Mouse (Mus musculus) myocyte (in vitro differentiated cells): ENCODE results near the gene Radil. TPM values are rescaled to one million over a fixed set of nuclear protein-coding genes. Genes with fewer than 3 reads are reported as not detected.

Source experiments
- H3K27me3 ChIP-seq: one replicate; pipeline ENCODE4 v1.6.1; 2011; ENCODE audit not compliant: control insufficient read depth, insufficient read depth, insufficient read length
- H3K36me3 ChIP-seq: one replicate; pipeline ENCODE4 v1.6.1; 2011; ENCODE audit not compliant: control insufficient read depth, insufficient read depth
- H3K4me2 ChIP-seq: one replicate; pipeline ENCODE4 v1.6.1; 2011; ENCODE audit warnings: low read depth, control low read depth
- H3K4me3 ChIP-seq: one replicate; pipeline ENCODE4 v1.5.1; 2011; ENCODE audit warnings: mild to moderate bottlenecking, control low read depth, moderate library complexity
- H3K79me2 ChIP-seq: one replicate; pipeline ENCODE4 v1.6.1; 2011; ENCODE audit not compliant: control insufficient read depth, insufficient read depth
- H3ac ChIP-seq: one replicate; pipeline ENCODE4 v1.6.1; 2011; ENCODE audit not compliant: control insufficient read depth, insufficient read length
- CEBPB ChIP-seq: IDR thresholded peaks from 2 replicates; pipeline ENCODE4 v1.6.1; 2011; ENCODE audit warnings: mild to moderate bottlenecking, moderate library complexity; ENCODE audit not compliant: poor library complexity, insufficient read depth, severe bottlenecking
- E2F4 ChIP-seq: IDR thresholded peaks from one replicate; pipeline ENCODE4 v1.6.1; 2011; ENCODE audit warnings: mild to moderate bottlenecking, control low read depth, moderate library complexity; ENCODE audit not compliant: insufficient read depth
- MAX ChIP-seq: IDR thresholded peaks from one replicate; pipeline ENCODE4 v1.6.1; 2011; ENCODE audit warnings: low read depth, mild to moderate bottlenecking, control low read depth
- MYOD1 ChIP-seq, 3 experiments: IDR thresholded peaks; one replicate each; pipeline ENCODE4 v1.6.1; 2011; ENCODE audit warnings: control low read depth in 2 of 3, low read depth in 2 of 3, mild to moderate bottlenecking in 2 of 3, moderate library complexity in 1 of 3; ENCODE audit not compliant: insufficient read length in 2 of 3, control insufficient read depth in 1 of 3
- MYOG ChIP-seq, 3 experiments: IDR thresholded peaks; one replicate each; pipeline ENCODE4 v1.6.1; 2011; ENCODE audit warnings: control low read depth in 2 of 3, low read depth in 2 of 3, mild to moderate bottlenecking in 2 of 3; ENCODE audit not compliant: insufficient read length in 2 of 3, control insufficient read depth in 1 of 3, insufficient read depth in 1 of 3
- POLR2A ChIP-seq: IDR thresholded peaks from one replicate; pipeline ENCODE4 v1.6.1; 2011; ENCODE audit warnings: low read depth, mild to moderate bottlenecking, control low read depth, moderate library complexity; ENCODE audit not compliant: insufficient read length
- POLR2AphosphoS2 ChIP-seq: IDR thresholded peaks from one replicate; pipeline ENCODE4 v1.6.1; 2011; ENCODE audit warnings: low read depth, control low read depth; ENCODE audit not compliant: insufficient read length
- REST ChIP-seq: IDR thresholded peaks from one replicate; pipeline ENCODE4 v1.6.1; 2011; ENCODE audit warnings: mild to moderate bottlenecking, control low read depth, moderate library complexity; ENCODE audit not compliant: insufficient read depth, insufficient read length
- SRF ChIP-seq: IDR thresholded peaks from one replicate; pipeline ENCODE4 v1.6.1; 2011; ENCODE audit warnings: low read depth; ENCODE audit not compliant: control insufficient read depth, insufficient read length
- TCF12 ChIP-seq: IDR thresholded peaks from one replicate; pipeline ENCODE4 v1.6.1; 2011; ENCODE audit warnings: mild to moderate bottlenecking, control low read depth; ENCODE audit not compliant: poor library complexity, insufficient read depth, severe bottlenecking
- TCF3 ChIP-seq: IDR thresholded peaks from one replicate; pipeline ENCODE4 v1.6.1; 2011; ENCODE audit warnings: low read depth, control low read depth; ENCODE audit not compliant: insufficient read length
- USF1 ChIP-seq: IDR thresholded peaks from one replicate; pipeline ENCODE4 v1.6.1; 2011; ENCODE audit warnings: low read depth, mild to moderate bottlenecking, control low read depth, moderate library complexity
- polyA plus RNA-seq: library from polyadenylated mRNA; unstranded; fragments of >200 nt; fragmentation: generic; extraction: Trizol; gene quantifications from one replicate; pipeline ENCODE4 v1.2.1, GENCODE M21; 2012; ENCODE audit warnings: missing spikeins

Radil gene
- 1.6 TPM for polyA plus RNA-seq

- Histone ChIP-seq H3K27me3 (no peaks in the 10 kb centered on the region), H3K36me3 (no peaks in the 10 kb centered on the region), H3K4me3 (peak within 1 kb of the TSS; percentile 27), H3K4me2 (peak within 1 kb of the TSS; percentile 96), H3ac (peak within 1 kb of the TSS; percentile 16), H3K79me2 (no peaks in the 10 kb centered on the region)
- TF ChIP-seq CEBPB (no peak), MYOG (IDR thresholded peaks at IDR 0.05; ENCODE audit: control insufficient read depth in 1 of 3, insufficient read depth in 1 of 3, insufficient read length in 2 of 3, low read depth in 2 of 3) (peak in 1 of 3 experiments; percentile 17), SRF (peak; percentile 57), REST (no peak), POLR2AphosphoS2 (no peak), POLR2A (peak; percentile 58), MYOD1 (IDR thresholded peaks at IDR 0.05; ENCODE audit: control insufficient read depth in 1 of 3, insufficient read length in 2 of 3, low read depth in 2 of 3) (peak in 1 of 3 experiments; percentile 3)
Measured at GRCm38 (mm10) chr5:142550706-142551652, at the start of gene Radil. Gene Radil, minus strand, starts transcription at chr5:142551098.

DNA sequence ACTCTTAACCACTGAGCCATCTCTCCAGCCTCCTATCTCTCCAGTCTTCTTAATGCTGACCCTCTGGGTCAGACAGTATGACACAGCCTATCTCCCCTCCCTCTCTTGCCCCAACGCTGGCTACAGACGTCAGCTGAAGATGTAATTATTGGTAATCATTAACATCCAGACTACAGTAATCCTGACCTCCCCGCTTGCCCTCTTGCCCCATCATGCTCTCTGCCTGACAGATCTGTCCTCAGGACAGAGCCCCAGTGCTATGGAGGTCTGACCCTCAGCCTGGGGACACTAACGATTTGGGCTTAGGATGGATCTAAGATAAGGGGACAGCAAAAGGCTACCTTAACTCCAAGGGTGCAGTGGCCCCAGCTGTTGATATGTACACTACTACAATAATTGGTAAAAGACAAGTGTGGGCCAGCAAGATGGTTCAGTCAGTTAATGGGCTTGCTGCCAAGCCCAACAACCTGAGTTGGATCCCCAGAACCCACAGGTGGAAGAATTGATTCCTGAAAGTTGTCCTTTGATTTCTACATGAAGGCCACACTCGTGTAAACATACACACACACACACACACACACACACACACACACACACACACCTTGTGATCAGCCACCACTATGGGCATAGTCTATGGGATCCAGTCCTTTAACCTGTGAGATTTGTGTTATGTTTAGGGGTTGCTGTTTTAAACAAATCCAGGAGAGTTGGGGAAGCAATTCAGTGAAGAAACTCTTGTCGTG lies 46.9 kb upstream of the Radil start:
- H3K27me3 ChIP-seq: peaks cover 72% of the 10 kb centered on the region
- TF ChIP-seq TCF3: no peak
- no peak for TF ChIP-seq E2F4
- no peak for TF ChIP-seq POLR2A
- no peak for TF ChIP-seq MYOG (IDR thresholded peaks at IDR 0.05; ENCODE audit: control insufficient read depth in 1 of 3, insufficient read depth in 1 of 3, insufficient read length in 2 of 3, low read depth in 2 of 3)
- no peak for TF ChIP-seq REST
- no peak for TF ChIP-seq MYOD1 (IDR thresholded peaks at IDR 0.05; ENCODE audit: control insufficient read depth in 1 of 3, insufficient read length in 2 of 3, low read depth in 2 of 3)
- TF ChIP-seq POLR2AphosphoS2: no peak
- no peak for TF ChIP-seq TCF12
- TF ChIP-seq MAX: no peak
- TF ChIP-seq USF1: no peak
- no peak for TF ChIP-seq SRF
- TF ChIP-seq CEBPB: no peak

GRCm38 (mm10) chr5:142596723-142597122 lies 45.8 kb upstream of the Radil start:
- Histone ChIP-seq H3K27me3 (peaks cover 61% of the 10 kb centered on the region), H3K4me3 (no peak overlapping the region), H3ac (no peak overlapping the region), H3K4me2 (no peak overlapping the region), H3K36me3 (no peaks in the 10 kb centered on the region), H3K79me2 (no peaks in the 10 kb centered on the region)
- TF ChIP-seq SRF: no peak
- no peak for TF ChIP-seq E2F4
- no peak for TF ChIP-seq MYOD1 (IDR thresholded peaks at IDR 0.05; ENCODE audit: control insufficient read depth in 1 of 3, insufficient read length in 2 of 3, low read depth in 2 of 3)
- TF ChIP-seq MAX: no peak
- no peak for TF ChIP-seq USF1
- no peak for TF ChIP-seq TCF12
- TF ChIP-seq POLR2AphosphoS2: no peak
- TF ChIP-seq MYOG (IDR thresholded peaks at IDR 0.05; ENCODE audit: control insufficient read depth in 1 of 3, insufficient read depth in 1 of 3, insufficient read length in 2 of 3, low read depth in 2 of 3): no peak
- no peak for TF ChIP-seq TCF3
- TF ChIP-seq CEBPB: no peak
- no peak for TF ChIP-seq POLR2A

More for the DNA sequence above, 46.9 kb upstream of the Radil start:
- Histone ChIP-seq H3K79me2 (no peaks in the 10 kb centered on the region), H3K4me3 (no peak overlapping the region), H3ac (no peak overlapping the region), H3K4me2 (no peak overlapping the region), H3K36me3 (no peaks in the 10 kb centered on the region)

DNA sequence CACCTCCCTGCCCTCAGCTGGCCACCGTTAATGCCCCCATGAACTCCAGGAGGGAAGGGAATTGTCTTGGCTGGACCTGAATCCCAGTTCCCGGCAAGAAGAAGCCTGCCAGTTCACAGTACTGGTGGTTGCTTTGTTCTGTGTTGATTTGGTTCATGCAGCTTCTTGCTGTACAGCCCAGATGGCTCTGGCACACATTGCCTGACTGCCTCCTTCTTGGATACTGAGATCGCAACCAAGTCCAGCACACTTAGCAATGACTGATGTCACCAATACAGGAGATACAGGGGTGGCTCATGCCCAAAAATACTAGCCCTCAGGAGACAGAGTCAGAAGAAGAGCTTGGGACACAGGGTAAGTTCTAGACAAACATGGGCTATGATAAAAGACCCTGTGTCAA lies 44.8 kb upstream of the Radil start:
- no peak overlapping the region for H3ac ChIP-seq
- no peak overlapping the region for H3K4me3 ChIP-seq
- no peak overlapping the region for H3K4me2 ChIP-seq
- H3K79me2 ChIP-seq: no peaks in the 10 kb centered on the region
- TF ChIP-seq TCF12 (no peak), CEBPB (no peak), MAX (no peak)
- H3K36me3 ChIP-seq: no peaks in the 10 kb centered on the region
- H3K27me3 ChIP-seq: peaks cover 52% of the 10 kb centered on the region
